Mouse (Mus musculus): ENCODE data around the gene Sept7. TPM values are rescaled to one million over a fixed set of nuclear protein-coding genes. Genes with fewer than 3 reads are reported as not detected.

Gene Sept7
- polyA plus RNA-seq, 1 experiment = 240 TPM

DNA sequence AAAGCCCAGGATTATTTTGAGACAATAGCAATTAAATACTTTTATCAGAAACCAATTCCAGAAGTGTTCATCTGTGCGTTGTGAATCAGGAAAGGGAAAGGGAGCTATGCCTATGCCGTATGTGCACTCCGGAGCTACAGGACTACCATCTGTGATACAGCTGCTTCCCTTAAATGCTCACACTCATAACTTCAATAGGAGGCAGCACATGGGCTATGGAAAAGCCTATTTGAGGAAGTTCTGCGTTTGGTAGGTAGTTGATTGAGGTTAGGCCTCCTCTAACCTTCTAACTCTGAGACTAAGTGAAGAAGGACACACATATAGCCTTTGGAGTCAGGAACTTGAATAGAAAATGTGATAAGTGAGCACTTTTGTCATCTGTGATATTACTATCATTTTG, 7.1 kb upstream of the Sept7 start:
- H3K4me1 ChIP-seq (ENCODE audit: control insufficient read depth, insufficient read depth, low read length) = no peaks in the 10 kb centered on the region
- H3K27ac ChIP-seq (ENCODE audit: insufficient read depth, low read length) = no peak overlapping the region
- DNase-seq = no peak
- TF ChIP-seq CTCF (IDR thresholded peaks at IDR 0.05; ENCODE audit: borderline replicate concordance, insufficient read depth, low read depth, low read length) = no peak
- TF ChIP-seq POLR2A (IDR thresholded peaks at IDR 0.05; ENCODE audit: borderline replicate concordance, insufficient read depth, low read length) = no peak
- no peak overlapping the region for H3K4me3 ChIP-seq (replicated peaks; ENCODE audit: insufficient read depth, low read depth, low read length)
- 73% methylated on average over 4 of the region's 4 CpGs for WGBS
- H3K27me3 ChIP-seq (ENCODE audit: control insufficient read depth, insufficient read depth, low read length) = no peaks in the 10 kb centered on the region

GRCm38 (mm10) chr9:25246508-25246907, 5.7 kb upstream of the Sept7 start:
- Histone ChIP-seq H3K4me3 (replicated peaks; ENCODE audit: insufficient read depth, low read depth, low read length) (no peak overlapping the region), H3K27me3 (ENCODE audit: control insufficient read depth, insufficient read depth, low read length) (no peaks in the 10 kb centered on the region), H3K27ac (ENCODE audit: insufficient read depth, low read length) (no peak overlapping the region), H3K4me1 (ENCODE audit: control insufficient read depth, insufficient read depth, low read length) (no peaks in the 10 kb centered on the region)
- DNase-seq = no peak
- TF ChIP-seq POLR2A (IDR thresholded peaks at IDR 0.05; ENCODE audit: borderline replicate concordance, insufficient read depth, low read length) (no peak), CTCF (IDR thresholded peaks at IDR 0.05; ENCODE audit: borderline replicate concordance, insufficient read depth, low read depth, low read length) (no peak)
- 92% methylated on average over 3 of the region's 3 CpGs for WGBS

- 7% methylated on average over 6 of the region's 6 CpGs for WGBS
- peak overlapping the region; percentile 64 for H3K27ac ChIP-seq (ENCODE audit: insufficient read depth, low read length)
- TF ChIP-seq CTCF (IDR thresholded peaks at IDR 0.05; ENCODE audit: borderline replicate concordance, insufficient read depth, low read depth, low read length) (no peak), POLR2A (IDR thresholded peaks at IDR 0.05; ENCODE audit: borderline replicate concordance, insufficient read depth, low read length) (no peak)
- peak overlapping the region; percentile 71 for H3K4me3 ChIP-seq (replicated peaks; ENCODE audit: insufficient read depth, low read depth, low read length)
- no peak for DNase-seq
- H3K4me1 ChIP-seq (ENCODE audit: control insufficient read depth, insufficient read depth, low read length) = no peaks in the 10 kb centered on the region
- no peaks in the 10 kb centered on the region for H3K27me3 ChIP-seq (ENCODE audit: control insufficient read depth, insufficient read depth, low read length)
Measured at GRCm38 (mm10) chr9:25251174-25251573, 1.1 kb upstream of the Sept7 start.

DNA sequence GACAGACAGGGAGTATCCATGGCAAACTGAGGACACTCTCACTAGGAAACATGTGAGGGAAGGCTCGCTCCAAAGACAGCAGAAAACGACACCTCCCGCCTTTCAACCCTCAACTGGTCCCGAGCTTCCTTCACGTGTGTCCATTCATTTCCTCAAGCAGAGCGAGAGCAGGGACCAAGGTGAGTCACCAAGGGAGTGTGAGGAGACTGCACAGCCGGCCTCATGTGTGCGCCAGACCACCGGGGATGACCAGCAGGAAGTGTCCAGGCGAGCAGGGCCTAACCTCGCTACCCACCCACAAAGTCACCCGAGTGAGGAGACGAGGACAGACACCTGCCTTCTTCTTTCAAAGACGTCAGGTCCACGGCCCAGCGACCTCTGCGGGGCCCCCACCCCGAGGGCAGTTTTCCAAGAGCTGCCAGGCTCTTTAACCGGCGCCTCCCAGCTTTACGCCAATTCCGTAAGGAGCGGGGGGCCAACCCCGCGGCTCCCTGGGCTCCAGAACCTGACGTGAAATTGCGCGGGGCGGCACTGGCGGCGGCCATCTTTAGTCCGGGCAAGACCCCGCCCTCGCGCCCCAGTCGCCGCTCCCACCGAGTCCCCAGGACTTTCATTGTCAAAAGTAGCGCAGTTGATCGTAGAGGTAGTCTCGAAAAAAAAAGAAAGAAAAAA, 492 bp upstream of the Sept7 start:
- peak; percentile 42; the same call in 1 of the 2 replicates for TF ChIP-seq POLR2A (IDR thresholded peaks at IDR 0.05; ENCODE audit: borderline replicate concordance, insufficient read depth, low read length)
- TF ChIP-seq CTCF (IDR thresholded peaks at IDR 0.05; ENCODE audit: borderline replicate concordance, insufficient read depth, low read depth, low read length) = no peak
- WGBS = under 1% methylated on average over 41 of the region's 41 CpGs
- H3K4me1 ChIP-seq (ENCODE audit: control insufficient read depth, insufficient read depth, low read length) = no peaks in the 10 kb centered on the region
- DNase-seq = peak; percentile 92 to 95
- H3K27ac ChIP-seq (ENCODE audit: insufficient read depth, low read length) = peak overlapping the region; percentile 64
- no peaks in the 10 kb centered on the region for H3K27me3 ChIP-seq (ENCODE audit: control insufficient read depth, insufficient read depth, low read length)
- peak overlapping the region; percentile 71 for H3K4me3 ChIP-seq (replicated peaks; ENCODE audit: insufficient read depth, low read depth, low read length)

DNA sequence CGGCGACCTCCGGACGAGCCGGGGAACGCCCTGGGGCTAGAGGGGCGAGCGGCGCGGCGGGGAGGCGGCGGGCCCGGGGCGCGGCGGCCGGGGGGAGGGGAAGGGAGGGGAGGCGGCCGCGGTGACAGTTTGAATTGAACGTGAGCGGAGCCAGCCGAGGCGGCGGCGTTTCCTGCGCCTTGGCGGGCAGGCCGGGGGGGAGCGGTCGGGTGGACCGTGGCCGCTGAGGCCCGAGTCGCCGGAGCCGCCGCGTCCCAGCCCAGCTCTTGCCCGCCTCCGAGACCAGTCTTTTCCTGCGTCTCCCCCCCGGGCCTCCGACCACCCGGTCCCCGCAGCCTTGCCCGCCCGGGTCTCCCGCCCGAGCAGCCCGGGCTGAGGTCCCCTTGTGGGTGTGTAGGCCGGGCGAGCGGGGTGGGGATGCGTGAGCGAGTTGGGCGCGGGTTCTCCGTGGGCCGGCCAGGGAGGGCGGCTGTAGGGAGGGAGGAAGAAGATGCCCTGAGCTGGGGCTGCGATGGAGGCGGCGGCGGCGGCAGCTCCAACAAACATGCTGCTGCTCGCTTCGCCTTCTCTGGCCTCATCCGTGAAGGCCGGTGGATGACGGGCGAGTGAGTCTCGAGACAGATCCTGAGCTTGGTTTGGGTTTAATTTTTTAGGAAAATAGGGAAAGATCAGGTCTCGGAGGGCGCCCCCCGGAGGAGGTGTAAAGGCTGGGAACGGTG, 679 bp downstream of the Sept7 start:
- H3K27ac ChIP-seq (ENCODE audit: insufficient read depth, low read length) = peak overlapping the region; percentile 67
- WGBS = 1% methylated on average over 71 of the region's 78 CpGs
- TF ChIP-seq CTCF (IDR thresholded peaks at IDR 0.05; ENCODE audit: borderline replicate concordance, insufficient read depth, low read depth, low read length) = peak; percentile 23; the same call in 1 of the 2 replicates
- TF ChIP-seq POLR2A (IDR thresholded peaks at IDR 0.05; ENCODE audit: borderline replicate concordance, insufficient read depth, low read length) = no peak
- H3K27me3 ChIP-seq (ENCODE audit: control insufficient read depth, insufficient read depth, low read length) = no peaks in the 10 kb centered on the region
- peak overlapping the region; percentile 99 for H3K4me3 ChIP-seq (replicated peaks; ENCODE audit: insufficient read depth, low read depth, low read length)
- H3K4me1 ChIP-seq (ENCODE audit: control insufficient read depth, insufficient read depth, low read length) = no peaks in the 10 kb centered on the region
- DNase-seq = peak; percentile 66 to 77

DNA sequence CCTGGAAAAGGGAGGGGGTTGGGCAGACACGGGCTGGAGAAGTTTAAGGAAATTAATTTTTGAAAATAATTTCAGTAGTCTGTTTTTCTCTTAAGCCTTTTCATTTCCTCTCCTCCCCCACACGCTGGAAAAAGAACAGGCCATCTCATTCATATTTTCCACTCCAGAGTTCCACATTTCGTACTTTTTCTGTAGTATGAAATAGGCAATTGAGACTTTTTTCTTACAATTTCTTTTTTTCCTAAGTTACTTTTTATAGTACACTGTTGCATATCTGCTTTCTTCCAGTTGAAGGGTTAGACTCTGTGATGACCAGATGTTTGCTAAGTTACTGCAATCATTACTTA, 1.2 kb downstream of the Sept7 start:
- TF ChIP-seq CTCF (IDR thresholded peaks at IDR 0.05; ENCODE audit: borderline replicate concordance, insufficient read depth, low read depth, low read length) = no peak
- H3K4me1 ChIP-seq (ENCODE audit: control insufficient read depth, insufficient read depth, low read length) = no peaks in the 10 kb centered on the region
- no peaks in the 10 kb centered on the region for H3K27me3 ChIP-seq (ENCODE audit: control insufficient read depth, insufficient read depth, low read length)
- no peak for DNase-seq
- peak overlapping the region; percentile 99 for H3K4me3 ChIP-seq (replicated peaks; ENCODE audit: insufficient read depth, low read depth, low read length)
- peak overlapping the region; percentile 67; the same call in 1 of the 2 replicates for H3K27ac ChIP-seq (ENCODE audit: insufficient read depth, low read length)
- under 1% methylated on average over 3 of the region's 3 CpGs for WGBS

DNA sequence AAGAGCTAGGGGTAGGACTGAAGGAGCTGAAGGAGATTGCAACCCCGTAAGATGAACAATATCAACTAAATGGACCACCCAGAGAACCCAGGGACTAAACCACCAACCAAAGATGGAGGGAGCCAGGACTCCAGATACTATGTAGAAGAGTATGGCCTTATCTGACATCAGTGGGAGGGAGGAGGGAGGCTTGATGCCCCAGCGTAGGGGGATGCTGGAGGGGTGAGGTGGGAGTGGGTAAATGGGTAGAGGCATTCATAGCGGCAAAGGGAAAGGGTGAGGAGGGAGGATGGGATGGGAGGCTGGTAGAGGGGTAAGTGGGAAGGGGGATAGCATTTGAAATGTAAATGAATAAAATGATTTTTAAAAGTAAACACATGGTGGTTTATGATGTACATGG, 8.2 kb downstream of the Sept7 start:
- no peaks in the 10 kb centered on the region for H3K4me1 ChIP-seq (ENCODE audit: control insufficient read depth, insufficient read depth, low read length)
- H3K4me3 ChIP-seq (replicated peaks; ENCODE audit: insufficient read depth, low read depth, low read length) = no peak overlapping the region
- no peaks in the 10 kb centered on the region for H3K27me3 ChIP-seq (ENCODE audit: control insufficient read depth, insufficient read depth, low read length)
- no peak overlapping the region for H3K27ac ChIP-seq (ENCODE audit: insufficient read depth, low read length)
- DNase-seq = no peak
- TF ChIP-seq POLR2A (IDR thresholded peaks at IDR 0.05; ENCODE audit: borderline replicate concordance, insufficient read depth, low read length) = no peak
- TF ChIP-seq CTCF (IDR thresholded peaks at IDR 0.05; ENCODE audit: borderline replicate concordance, insufficient read depth, low read depth, low read length) = no peak
- 90% methylated on average over 3 of the region's 3 CpGs for WGBS

DNA sequence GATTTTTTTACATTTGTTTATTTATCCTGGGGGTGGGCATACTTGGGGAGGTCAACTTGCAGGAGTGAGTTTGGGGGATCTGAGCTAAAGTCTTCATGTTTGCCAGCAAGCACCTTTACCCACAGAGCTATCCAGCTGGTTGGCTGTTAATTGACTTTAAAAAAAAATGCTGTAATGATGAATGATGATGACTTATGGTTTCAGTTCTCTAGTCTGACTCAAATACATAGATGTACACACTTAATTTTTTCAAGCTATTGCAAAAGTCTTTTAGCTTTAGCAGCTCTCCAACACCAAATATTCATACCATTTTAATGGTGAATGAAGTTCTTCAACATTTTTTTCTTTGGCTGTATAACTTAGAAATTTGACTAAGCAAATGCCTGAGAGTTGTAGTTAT, 8.7 kb downstream of the Sept7 start:
- no peak for TF ChIP-seq CTCF (IDR thresholded peaks at IDR 0.05; ENCODE audit: borderline replicate concordance, insufficient read depth, low read depth, low read length)
- Histone ChIP-seq H3K27ac (ENCODE audit: insufficient read depth, low read length) (no peak overlapping the region), H3K4me1 (ENCODE audit: control insufficient read depth, insufficient read depth, low read length) (no peaks in the 10 kb centered on the region), H3K4me3 (replicated peaks; ENCODE audit: insufficient read depth, low read depth, low read length) (no peak overlapping the region), H3K27me3 (ENCODE audit: control insufficient read depth, insufficient read depth, low read length) (no peaks in the 10 kb centered on the region)
- no peak for DNase-seq

Data from cerebellum, adult 2 months (tissue).